Comparison of ENCODE assay signal across 7 mouse cellular contexts in genomic region chr7:133234326-133234725, GRCm38 (mm10).
"Had no signal": no experiment of that assay in that cellular context is flagged by ENCODE, and none has a peak within 500 bp of the region (broad histone marks: within the 10 kb centered on the region; RNA-seq: fewer than 3 reads in every experiment).

No protein-coding gene starts in this region.

- DNase-seq: kidney, adult 2 months; kidney, postnatal 14 days; layer of hippocampus, postnatal 36 days; left cerebral cortex, postnatal 4 days; lung, adult 18-20 months; retina, postnatal 1 day; thymus, postnatal 4 days had no signal
